44 mouse cellular contexts compared by ENCODE assay signal in the genomic region with DNA sequence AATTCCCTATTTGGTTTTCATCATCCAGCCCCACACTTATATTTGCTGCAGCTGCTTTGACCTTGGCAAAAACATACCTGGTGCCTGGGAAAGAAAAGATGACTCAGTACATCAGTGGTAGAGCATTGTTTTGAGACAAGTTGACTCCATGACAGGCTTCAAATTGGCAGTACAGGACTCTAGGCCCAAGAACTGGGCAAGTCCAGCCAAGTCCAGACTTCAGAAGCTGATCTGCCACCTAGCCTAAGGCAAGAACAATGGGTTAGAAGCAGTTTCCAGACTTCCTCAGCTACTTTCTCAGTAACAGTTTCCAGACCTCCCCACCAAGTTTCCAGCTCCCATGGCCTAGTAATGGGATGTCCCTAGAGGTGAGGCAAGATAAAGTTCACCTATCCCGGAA. TPM values are rescaled to one million over a fixed set of nuclear protein-coding genes. Genes with fewer than 3 reads are reported as not detected.
"Had no signal": no experiment of that assay in that cellular context is flagged by ENCODE, and none has a peak within 500 bp of the region (broad histone marks: within the 10 kb centered on the region; RNA-seq: fewer than 3 reads in every experiment).

No protein-coding gene starts in this region.

- H3K9ac ChIP-seq: heart, embryonic 12.5 days; heart, embryonic 13.5 days; heart, embryonic 15.5 days; hindbrain, embryonic 12.5 days; hindbrain, embryonic 13.5 days; hindbrain, embryonic 14.5 days; hindbrain, embryonic 15.5 days; intestine, embryonic 15.5 days; kidney, embryonic 15.5 days had no signal

- H3K27me3 ChIP-seq: heart, embryonic 12.5 days; heart, embryonic 13.5 days; heart, embryonic 15.5 days; hindbrain, embryonic 12.5 days; hindbrain, embryonic 13.5 days; hindbrain, embryonic 15.5 days; intestine, embryonic 15.5 days had no signal

- H3K4me1 ChIP-seq: heart, embryonic 12.5 days; heart, embryonic 13.5 days; heart, embryonic 15.5 days; hindbrain, embryonic 10.5 days; hindbrain, embryonic 12.5 days; hindbrain, embryonic 13.5 days; hindbrain, embryonic 15.5 days; intestine, embryonic 15.5 days; kidney, embryonic 15.5 days had no signal

- H3K9me3 ChIP-seq: heart, embryonic 12.5 days; heart, embryonic 13.5 days; heart, embryonic 15.5 days; hindbrain, embryonic 10.5 days; hindbrain, embryonic 12.5 days; hindbrain, embryonic 13.5 days; hindbrain, embryonic 15.5 days; intestine, embryonic 15.5 days; kidney, embryonic 15.5 days had no signal

- DNase-seq: heart, postnatal 10 days; heart, postnatal 14 days; heart, postnatal 36 days; heart, postnatal 4 days; kidney, adult 11 months; kidney, adult 2 months; kidney, adult 8-10 months; kidney, adult 9 months; kidney, postnatal 10 days; kidney, postnatal 14 days; kidney, postnatal 25 days; kidney, postnatal 36 days; kidney, postnatal 4 days; layer of hippocampus, adult 9-11 months; layer of hippocampus, postnatal 36 days had no signal

- ATAC-seq: hindbrain, embryonic 16.5 days; hindbrain, postnatal 0 days; inflammation-experienced regulatory T-cells, adult 6 months; intestine, embryonic 15.5 days; intestine, embryonic 16.5 days; intestine, postnatal 0 days had no signal

- H3K36me3 ChIP-seq: heart, embryonic 12.5 days; heart, embryonic 13.5 days; heart, embryonic 15.5 days; hindbrain, embryonic 10.5 days; hindbrain, embryonic 12.5 days; hindbrain, embryonic 13.5 days; hindbrain, embryonic 15.5 days; intestine, embryonic 15.5 days; kidney, embryonic 15.5 days had no signal

- H3K27ac ChIP-seq: heart, embryonic 13.5 days; heart, embryonic 15.5 days; hindbrain, embryonic 10.5 days; hindbrain, embryonic 12.5 days; hindbrain, embryonic 13.5 days; hindbrain, embryonic 14.5 days; hindbrain, embryonic 15.5 days; hindbrain, postnatal 0 days; intestine, embryonic 15.5 days; kidney, embryonic 15.5 days; kidney, postnatal 0 days; layer of hippocampus, adult 2 months; left cerebral cortex, adult 2 months had no signal

- H3K4me3 ChIP-seq: heart, embryonic 12.5 days; heart, embryonic 13.5 days; heart, embryonic 15.5 days; hindbrain, embryonic 10.5 days; hindbrain, embryonic 12.5 days; hindbrain, embryonic 13.5 days; hindbrain, embryonic 15.5 days; intestine, embryonic 15.5 days; kidney, embryonic 15.5 days; layer of hippocampus, adult 2 months; left cerebral cortex, adult 2 months had no signal

RNA-seq across cellular contexts. Expression of a gene that starts 56.2 kb away (rescaled TPM):
- total RNA-seq: heart, postnatal 10 days; heart, postnatal 14 days; heart, postnatal 25 days; heart, postnatal 36 days; heart, postnatal 4 days; hindbrain, postnatal 0 days; layer of hippocampus, adult 18-20 months; layer of hippocampus, adult 2 months; layer of hippocampus, adult 8-10 months; layer of hippocampus, postnatal 10 days; layer of hippocampus, postnatal 14 days; layer of hippocampus, postnatal 25 days; layer of hippocampus, postnatal 36 days; left cerebral cortex, adult 18-20 months; left cerebral cortex, adult 2 months; left cerebral cortex, adult 8-10 months had no signal
- polyA plus RNA-seq: heart, embryonic 11.5 days; heart, embryonic 12.5 days; heart, embryonic 13.5 days; heart, embryonic 14.5 days; heart, postnatal 0 days; hindbrain, postnatal 0 days; intestine, postnatal 0 days had no signal
